Mouse (Mus musculus) lung, embryonic 16.5 days (tissue): ENCODE measurements at regions not wholly inside any gene's neighbourhood (a gene's known extent, or its start where the extent isn't known, plus 50 kb on each side); places are given as distances from the start of the nearest gene placed in this dataset.

Source experiments
- ATAC-seq: fragments of 200-750 bp; cut with Nextera tagmentation; 2 replicates; pipeline ENCODE4 v1.8.0; 2017; ENCODE audit warnings: low read depth, mild to moderate bottlenecking, moderate library complexity
- H3K27ac ChIP-seq: fragments of 300-500 bp; sonication (generic); 2 replicates; pipeline ENCODE4 v1.5.1; 2014; ENCODE audit warnings: mild to moderate bottlenecking, control low read depth, low read length
- H3K27me3 ChIP-seq: fragments of 300-500 bp; sonication (generic); 2 replicates; pipeline ENCODE4 v1.6.1; 2014; ENCODE audit warnings: low read depth, low read length, mixed read lengths; ENCODE audit not compliant: control insufficient read depth, insufficient read depth
- H3K36me3 ChIP-seq: fragments of 300-500 bp; sonication (generic); 2 replicates; pipeline ENCODE4 v1.6.1; 2014; ENCODE audit warnings: low read length; ENCODE audit not compliant: control insufficient read depth, insufficient read depth
- H3K4me1 ChIP-seq: fragments of 300-500 bp; sonication (generic); replicated peaks from 2 replicates; pipeline ENCODE4 v1.6.1; 2014; ENCODE audit warnings: low read length, mixed read lengths; ENCODE audit not compliant: control insufficient read depth, insufficient read depth
- H3K4me2 ChIP-seq: fragments of 300-500 bp; sonication (generic); 2 replicates; pipeline ENCODE4 v1.6.1; 2014; ENCODE audit warnings: low read depth, low read length, control low read depth
- H3K4me3 ChIP-seq: fragments of 300-500 bp; sonication (generic); 2 replicates; pipeline ENCODE4 v1.5.1; 2014; ENCODE audit warnings: mild to moderate bottlenecking, low read length, control low read depth
- H3K9ac ChIP-seq: fragments of 300-500 bp; sonication (generic); 2 replicates; pipeline ENCODE4 v1.6.1; 2014; ENCODE audit warnings: low read length, control low read depth
- H3K9me3 ChIP-seq: fragments of 300-500 bp; sonication (generic); 2 replicates; pipeline ENCODE4 v1.6.1; 2016; ENCODE audit warnings: low read length; ENCODE audit not compliant: control insufficient read depth
- WGBS: fragments of 180-500 bp; shearing (Covaris S2); extraction: QIAGEN DNeasy Blood & Tissue Kit; methylation state at CpG from one replicate; pipeline ENCODE4 v1.1.7; 2014; 5-methylcytosine and 5-hydroxymethylcytosine counted together

DNA sequence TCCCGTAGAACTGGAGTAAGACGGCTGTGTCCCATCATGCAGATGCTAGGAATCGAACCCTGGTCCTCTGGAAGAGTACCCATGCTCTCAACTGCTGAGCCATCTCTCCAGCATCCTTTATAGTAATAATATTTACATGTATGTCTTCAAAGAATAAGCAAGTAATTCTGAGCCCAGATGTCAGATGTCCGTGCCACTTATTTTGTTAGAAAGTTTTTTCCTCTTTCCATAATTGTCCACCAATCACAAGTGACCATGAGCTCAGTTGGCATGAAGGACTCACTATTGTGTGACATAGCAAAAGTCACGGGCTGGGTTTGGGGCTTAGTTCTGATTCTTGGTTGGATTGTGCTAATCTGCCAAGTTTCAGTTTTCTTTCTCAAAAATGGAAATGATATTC, 78.1 kb upstream of the Intu start:
- Histone ChIP-seq H3K9me3 (no peaks in the 10 kb centered on the region), H3K9ac (no peak overlapping the region), H3K4me1 (peaks cover 6% of the 10 kb centered on the region; the same call in 1 of the 2 replicates), H3K27ac (peak overlapping the region; percentile 81), H3K4me2 (no peak overlapping the region), H3K27me3 (no peaks in the 10 kb centered on the region), H3K36me3 (no peaks in the 10 kb centered on the region), H3K4me3 (no peak overlapping the region)
- WGBS: 51% methylated on average over 5 of the region's 5 CpGs
- peak; percentile 85 for ATAC-seq

- Histone ChIP-seq H3K27me3 (no peaks in the 10 kb centered on the region), H3K4me2 (no peak overlapping the region; the same call in 1 of the 2 replicates), H3K36me3 (no peaks in the 10 kb centered on the region), H3K4me3 (no peak overlapping the region), H3K4me1 (peaks cover 6% of the 10 kb centered on the region; the same call in 1 of the 2 replicates), H3K9ac (no peak overlapping the region), H3K9me3 (no peaks in the 10 kb centered on the region), H3K27ac (peak overlapping the region; percentile 81)
- ATAC-seq: peak; percentile 93
- 17% methylated on average over 4 of the region's 4 CpGs for WGBS
Observed at GRCm38 (mm10) chr3:40453552-40453951, 77.5 kb upstream of the Intu start.

DNA sequence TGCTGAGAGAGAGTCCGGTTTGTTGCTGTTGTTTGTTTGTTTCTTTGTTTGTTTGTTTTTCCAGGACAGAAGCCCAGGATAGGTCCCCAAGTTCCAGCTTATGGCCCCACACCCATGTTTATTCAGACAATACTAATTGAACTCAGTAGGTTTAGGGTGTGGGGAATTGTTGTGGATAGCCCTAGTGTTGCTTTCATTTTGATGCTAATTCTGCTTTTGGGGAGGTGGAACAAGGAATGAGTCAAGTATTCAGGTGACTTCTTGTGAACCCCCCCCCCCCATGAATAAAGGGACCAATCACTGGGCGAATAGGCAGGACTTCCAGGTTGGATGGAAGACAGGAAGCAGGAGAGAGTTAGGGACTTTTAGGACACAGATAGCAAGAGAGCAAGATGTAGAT, 75.0 kb upstream of the Intu start:
- no peak overlapping the region for H3K9ac ChIP-seq
- H3K36me3 ChIP-seq: no peaks in the 10 kb centered on the region
- H3K9me3 ChIP-seq: no peaks in the 10 kb centered on the region
- H3K4me1 ChIP-seq: peaks cover 6% of the 10 kb centered on the region; the same call in 1 of the 2 replicates
- no peak overlapping the region for H3K27ac ChIP-seq
- ATAC-seq: no peak
- 77% methylated on average over 2 of the region's 2 CpGs for WGBS
- H3K4me3 ChIP-seq: no peak overlapping the region
- no peaks in the 10 kb centered on the region for H3K27me3 ChIP-seq
- H3K4me2 ChIP-seq: no peak overlapping the region

DNA sequence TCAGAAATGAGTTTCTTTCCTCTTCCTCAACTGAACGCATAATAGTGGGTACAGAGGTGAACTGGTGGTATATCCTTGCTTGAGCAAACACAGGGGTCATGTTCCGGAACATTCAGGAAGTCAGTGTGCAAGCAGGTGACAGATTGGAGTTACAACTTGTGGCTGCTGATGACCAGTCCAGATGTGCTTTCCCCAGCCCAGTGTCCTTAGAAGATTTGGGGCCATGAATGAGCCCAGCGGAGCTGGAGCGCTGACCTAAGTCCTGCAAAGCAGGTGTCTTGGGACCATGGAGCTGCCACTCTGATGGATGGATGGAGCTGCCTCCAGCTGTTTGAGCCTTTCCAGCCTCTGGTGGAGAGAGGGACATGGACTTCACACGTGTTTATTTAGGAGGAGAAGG, 72.6 kb upstream of the Intu start:
- no peak overlapping the region for H3K4me2 ChIP-seq
- H3K4me1 ChIP-seq: peaks cover 6% of the 10 kb centered on the region; the same call in 1 of the 2 replicates
- no peaks in the 10 kb centered on the region for H3K9me3 ChIP-seq
- no peaks in the 10 kb centered on the region for H3K27me3 ChIP-seq
- no peak overlapping the region for H3K27ac ChIP-seq
- no peak overlapping the region for H3K9ac ChIP-seq
- WGBS: 67% methylated on average over 5 of the region's 5 CpGs
- no peak overlapping the region for H3K4me3 ChIP-seq
- no peak for ATAC-seq
- no peaks in the 10 kb centered on the region for H3K36me3 ChIP-seq

- Histone ChIP-seq H3K27ac (no peak overlapping the region), H3K4me1 (no peaks in the 10 kb centered on the region), H3K9me3 (no peaks in the 10 kb centered on the region; the same call in 1 of the 2 replicates), H3K4me3 (no peak overlapping the region), H3K4me2 (no peak overlapping the region), H3K36me3 (no peaks in the 10 kb centered on the region), H3K9ac (no peak overlapping the region), H3K27me3 (no peaks in the 10 kb centered on the region)
- 47% methylated on average over 5 of the region's 5 CpGs for WGBS
- ATAC-seq: no peak
Observed at GRCm38 (mm10) chr3:40463446-40463845, 67.6 kb upstream of the Intu start.

DNA sequence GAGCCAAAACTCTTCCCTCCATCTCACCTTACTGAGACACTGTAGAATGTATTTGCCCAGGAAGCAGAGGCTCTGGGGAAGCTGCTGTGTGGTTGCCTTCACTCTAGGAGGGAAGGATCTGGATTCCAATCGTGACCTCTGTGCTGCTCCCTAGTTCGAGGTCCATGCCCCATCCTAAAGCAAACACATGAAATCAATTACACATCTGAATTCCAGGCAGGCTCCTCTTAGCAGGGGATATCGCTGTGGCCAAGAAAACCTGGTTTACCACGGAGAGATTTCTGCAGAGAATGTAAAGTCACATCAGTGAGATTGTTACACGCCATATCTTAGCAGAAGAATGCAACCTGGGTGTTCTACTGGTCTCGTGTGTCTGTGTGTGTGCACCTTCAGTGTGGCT, 61.0 kb upstream of the Intu start:
- no peaks in the 10 kb centered on the region for H3K27me3 ChIP-seq
- H3K9ac ChIP-seq: no peak overlapping the region
- WGBS: 52% methylated on average over 6 of the region's 6 CpGs
- ATAC-seq: no peak
- H3K27ac ChIP-seq: no peak overlapping the region
- no peak overlapping the region for H3K4me3 ChIP-seq
- no peaks in the 10 kb centered on the region for H3K4me1 ChIP-seq
- H3K4me2 ChIP-seq: no peak overlapping the region
- H3K36me3 ChIP-seq: no peaks in the 10 kb centered on the region
- no peaks in the 10 kb centered on the region; the same call in 1 of the 2 replicates for H3K9me3 ChIP-seq

- WGBS: 86% methylated on average over 6 of the region's 6 CpGs
- H3K27ac ChIP-seq: no peak overlapping the region
- no peaks in the 10 kb centered on the region for H3K4me1 ChIP-seq
- no peak for ATAC-seq
- no peak overlapping the region for H3K9ac ChIP-seq
- H3K4me3 ChIP-seq: no peak overlapping the region
- no peak overlapping the region for H3K4me2 ChIP-seq
- H3K27me3 ChIP-seq: no peaks in the 10 kb centered on the region
- H3K36me3 ChIP-seq: no peaks in the 10 kb centered on the region
- H3K9me3 ChIP-seq: no peaks in the 10 kb centered on the region; the same call in 1 of the 2 replicates
Observed at GRCm38 (mm10) chr3:40472766-40473165, 58.3 kb upstream of the Intu start.

GRCm38 (mm10) chr3:40480258-40480951, 50.7 kb upstream of the Intu start:
- WGBS: 65% methylated on average over 15 of the region's 15 CpGs
- H3K4me3 ChIP-seq: no peak overlapping the region
- H3K4me1 ChIP-seq: no peaks in the 10 kb centered on the region
- H3K9ac ChIP-seq: no peak overlapping the region
- no peaks in the 10 kb centered on the region for H3K27me3 ChIP-seq
- no peak overlapping the region for H3K27ac ChIP-seq
- H3K4me2 ChIP-seq: no peak overlapping the region
- ATAC-seq: no peak
- H3K9me3 ChIP-seq: no peaks in the 10 kb centered on the region
- no peaks in the 10 kb centered on the region for H3K36me3 ChIP-seq
